35 mouse cellular contexts compared by ENCODE assay signal in the genomic region with DNA sequence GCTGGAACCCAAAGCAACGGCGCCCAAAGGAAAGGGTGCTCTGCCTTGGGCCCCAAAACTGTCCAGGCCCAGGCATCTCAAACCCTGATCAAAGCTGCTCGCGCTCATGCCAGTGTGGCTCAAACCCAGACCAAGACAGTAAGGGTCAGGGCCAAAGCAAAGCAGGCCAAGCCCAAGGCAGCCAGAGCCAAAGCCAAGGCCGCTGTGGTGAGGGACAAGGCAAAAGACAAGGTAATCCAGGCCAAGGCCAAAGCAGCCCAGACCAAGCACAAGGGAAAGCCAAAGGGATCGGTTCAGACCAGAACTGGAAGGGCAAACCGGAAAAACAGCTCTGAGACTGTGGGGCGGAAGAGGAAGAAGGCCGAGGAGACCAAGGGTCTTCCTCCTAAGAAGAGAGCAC. TPM values are rescaled to one million over a fixed set of nuclear protein-coding genes. Genes with fewer than 3 reads are reported as not detected.
DNase-seq lines count a peak whose midpoint lies in the region; ATAC-seq lines count a peak whose summit lies in the region.
"Had no signal": no experiment of that assay in that cellular context is flagged by ENCODE, and none has a peak within 500 bp of the region (broad histone marks: within the 10 kb centered on the region; RNA-seq: fewer than 3 reads in every experiment).

No protein-coding gene starts in this region.

- H3K36me3 ChIP-seq in midbrain, embryonic 11.5 days (ENCODE audit: control insufficient read depth, insufficient read depth, low read length), result peaks cover 23% of the 10 kb centered on the region
- peaks cover 23% of the 10 kb centered on the region for H3K36me3 ChIP-seq in midbrain, embryonic 15.5 days (replicated peaks)
- peaks cover 40% of the 10 kb centered on the region for H3K36me3 ChIP-seq in kidney, embryonic 16.5 days (ENCODE audit: insufficient read depth, low read length)

- DNase-seq in adrenal gland, adult 2 months, result peak; percentile 79
- DNase-seq in adrenal gland, postnatal 4 days (ENCODE audit: low spot score in 2 of 2), result no peak
- peak; percentile 45 for DNase-seq in midbrain, embryonic 11.5 days (ENCODE audit: low spot score, missing footprints)
- peak; percentile 71 for DNase-seq in adrenal gland, adult 8-10 months
- DNase-seq in testis, postnatal 14 days (ENCODE audit: low spot score), result peak; percentile 63
- DNase-seq: cerebellum, adult 11-12 months; gastrocnemius, postnatal 14 days; kidney, adult 18-20 months; kidney, postnatal 36 days; thymus, adult 2 months; thymus, postnatal 36 days had no signal

- no peak for ATAC-seq in midbrain, embryonic 11.5 days (ENCODE audit: low FRiP score)
- ATAC-seq in midbrain, embryonic 15.5 days (replicated peaks), result no peak
- ATAC-seq in kidney, embryonic 16.5 days (ENCODE audit: low FRiP score, low TSS enrichment), result no peak
- ATAC-seq: activated CD4-positive, CD25-positive, alpha-beta regulatory T cell, adult 4 months; forebrain, embryonic 14.5 days had no signal

- no peaks in the 10 kb centered on the region for H3K27me3 ChIP-seq in midbrain, embryonic 11.5 days (ENCODE audit: control insufficient read depth, insufficient read depth, low read length)
- no peaks in the 10 kb centered on the region for H3K27me3 ChIP-seq in midbrain, embryonic 15.5 days (replicated peaks)
- H3K27me3 ChIP-seq in kidney, embryonic 16.5 days (ENCODE audit: insufficient read depth, low read length), result no peaks in the 10 kb centered on the region
- H3K27me3 ChIP-seq: kidney, embryonic 15.5 days; limb, embryonic 13.5 days; lung, embryonic 15.5 days; neural tube, embryonic 12.5 days had no signal

- H3K27ac ChIP-seq in midbrain, embryonic 11.5 days (ENCODE audit: low read depth, low read length), result no peak overlapping the region
- H3K27ac ChIP-seq in midbrain, embryonic 15.5 days, result no peak overlapping the region
- H3K27ac ChIP-seq in kidney, embryonic 16.5 days (ENCODE audit: low read length), result no peak overlapping the region
- H3K27ac ChIP-seq: hindbrain, embryonic 14.5 days; kidney, embryonic 15.5 days; layer of hippocampus, adult 2 months; limb, embryonic 13.5 days; midbrain, embryonic 10.5 days; neural tube, embryonic 12.5 days had no signal

- H3K9ac ChIP-seq in midbrain, embryonic 11.5 days (ENCODE audit: low read length), result no peak overlapping the region
- H3K9ac ChIP-seq in midbrain, embryonic 15.5 days, result no peak overlapping the region
- H3K9ac ChIP-seq in kidney, embryonic 16.5 days (replicated peaks; ENCODE audit: low read length), result no peak overlapping the region
- H3K9ac ChIP-seq: hindbrain, embryonic 14.5 days; kidney, embryonic 15.5 days; limb, embryonic 13.5 days; lung, embryonic 15.5 days; neural tube, embryonic 12.5 days had no signal

- H3K4me3 ChIP-seq in midbrain, embryonic 11.5 days (ENCODE audit: low read depth, low read length), result no peak overlapping the region
- H3K4me3 ChIP-seq in midbrain, embryonic 15.5 days, result no peak overlapping the region
- H3K4me3 ChIP-seq in kidney, embryonic 16.5 days (ENCODE audit: low read length), result no peak overlapping the region
- H3K4me3 ChIP-seq: kidney, embryonic 15.5 days; layer of hippocampus, adult 2 months; limb, embryonic 13.5 days; lung, embryonic 15.5 days; midbrain, embryonic 10.5 days; myocyte; neural tube, embryonic 12.5 days had no signal

- no peaks in the 10 kb centered on the region for H3K9me3 ChIP-seq in midbrain, embryonic 11.5 days (ENCODE audit: control insufficient read depth, low read length)
- no peaks in the 10 kb centered on the region for H3K9me3 ChIP-seq in midbrain, embryonic 15.5 days
- H3K9me3 ChIP-seq in kidney, embryonic 16.5 days (ENCODE audit: low read length), result peaks cover 4% of the 10 kb centered on the region; the same call in 1 of the 2 replicates
- H3K9me3 ChIP-seq: kidney, embryonic 15.5 days; lung, embryonic 15.5 days; midbrain, embryonic 10.5 days; neural tube, embryonic 12.5 days had no signal

- WGBS in midbrain, embryonic 11.5 days, result 98% methylated on average over 9 of the region's 9 CpGs
- 93% methylated on average over 9 of the region's 9 CpGs for WGBS in midbrain, embryonic 15.5 days
- 90% methylated on average over 9 of the region's 9 CpGs for WGBS in kidney, embryonic 16.5 days

- no peak overlapping the region for H3K4me2 ChIP-seq in midbrain, embryonic 11.5 days
- H3K4me2 ChIP-seq in midbrain, embryonic 15.5 days, result no peak overlapping the region
- H3K4me2 ChIP-seq in kidney, embryonic 16.5 days (replicated peaks; ENCODE audit: low read depth, low read length), result no peak overlapping the region
- H3K4me2 ChIP-seq: heart, embryonic 11.5 days; hindbrain, embryonic 14.5 days; kidney, embryonic 15.5 days; limb, embryonic 13.5 days; liver, embryonic 11.5 days; lung, embryonic 15.5 days; neural tube, embryonic 12.5 days had no signal

- peaks cover 11% of the 10 kb centered on the region for H3K4me1 ChIP-seq in midbrain, embryonic 11.5 days (ENCODE audit: control insufficient read depth, insufficient read depth, low read length)
- peaks cover 15% of the 10 kb centered on the region for H3K4me1 ChIP-seq in midbrain, embryonic 15.5 days
- peaks cover 17% of the 10 kb centered on the region for H3K4me1 ChIP-seq in kidney, embryonic 16.5 days (ENCODE audit: insufficient read depth, low read length)

RNA-seq across cellular contexts. Expression of a gene that starts 2.3 kb away (rescaled TPM):
- total RNA-seq in adrenal gland, adult 2 months (2021), result 10 to 100 TPM; 19.4 to 24.5 TPM
- polyA plus RNA-seq in adrenal gland, adult 2 months (2012; rRNA removed), result 73.1 and 81.9 TPM in 2 replicates
- 10 to 100 TPM; 55.1 to 58.2 TPM for total RNA-seq in adrenal gland, postnatal 4 days (2021)
- polyA plus RNA-seq in midbrain, embryonic 11.5 days (2014; fragmentation: Nextera tagmentation; extraction: Ambion mirVana), result 34.4 and 36.2 TPM in 2 replicates
- 82.8 and 87.3 TPM in 2 replicates for polyA plus RNA-seq in midbrain, embryonic 15.5 days (2015; fragmentation: Nextera tagmentation; extraction: Ambion mirVana)
- total RNA-seq in adrenal gland, adult 8-10 months (2022), result 10 to 100 TPM; 19.7 to 48.3 (median 33.1) TPM
- 38.8 and 41.6 TPM in 2 replicates for polyA plus RNA-seq in kidney, embryonic 16.5 days (2015; fragmentation: Nextera tagmentation; extraction: Ambion mirVana)

RNA-seq across cellular contexts. Expression of a gene that starts 3.4 kb away (rescaled TPM):
- 10 to 100 TPM; 27.8 to 46.5 TPM for total RNA-seq in adrenal gland, adult 2 months (2021)
- 23.0 and 28.1 TPM in 2 replicates for polyA plus RNA-seq in adrenal gland, adult 2 months (2012; rRNA removed)
- total RNA-seq in adrenal gland, postnatal 4 days (2021), result 10 to 100 TPM; 47.1 to 59.1 TPM
- 48.1 and 48.6 TPM in 2 replicates for polyA plus RNA-seq in midbrain, embryonic 11.5 days (2014; fragmentation: Nextera tagmentation; extraction: Ambion mirVana)
- polyA plus RNA-seq in midbrain, embryonic 15.5 days (2015; fragmentation: Nextera tagmentation; extraction: Ambion mirVana), result 70.2 and 71.4 TPM in 2 replicates
- 10 to 100 TPM; 46.6 to 56.5 (median 52.7) TPM for total RNA-seq in adrenal gland, adult 8-10 months (2022)
- polyA plus RNA-seq in kidney, embryonic 16.5 days (2015; fragmentation: Nextera tagmentation; extraction: Ambion mirVana), result 77.0 and 82.4 TPM in 2 replicates

RNA-seq across cellular contexts. Expression of a gene that starts 15.8 kb away (rescaled TPM):
- 100 to 1,000 TPM in 1 of 2 experiments, 10 to 100 TPM in 1; 94.0 to 107 TPM for total RNA-seq in adrenal gland, adult 2 months (2021)
- 136 and 150 TPM in 2 replicates for polyA plus RNA-seq in adrenal gland, adult 2 months (2012; rRNA removed)
- 100 to 1,000 TPM; 136 to 153 TPM for total RNA-seq in adrenal gland, postnatal 4 days (2021)
- 20.1 and 21.4 TPM in 2 replicates for polyA plus RNA-seq in midbrain, embryonic 11.5 days (2014; fragmentation: Nextera tagmentation; extraction: Ambion mirVana)
- polyA plus RNA-seq in midbrain, embryonic 15.5 days (2015; fragmentation: Nextera tagmentation; extraction: Ambion mirVana), result 19.1 and 22.7 TPM in 2 replicates
- total RNA-seq in adrenal gland, adult 8-10 months (2022), result 100 to 1,000 TPM; 117 to 175 (median 152) TPM
- 68.5 and 73.6 TPM in 2 replicates for polyA plus RNA-seq in kidney, embryonic 16.5 days (2015; fragmentation: Nextera tagmentation; extraction: Ambion mirVana)

RNA-seq across cellular contexts. Expression of a gene that starts 26.7 kb away (rescaled TPM):
- total RNA-seq in adrenal gland, adult 2 months (2021), result 100 to 1,000 TPM; 172 to 248 TPM
- polyA plus RNA-seq in adrenal gland, adult 2 months (2012; rRNA removed), result 221 and 261 TPM in 2 replicates
- total RNA-seq in adrenal gland, postnatal 4 days (2021), result 100 to 1,000 TPM; 225 to 230 TPM
- 62.2 and 63.0 TPM in 2 replicates for polyA plus RNA-seq in midbrain, embryonic 11.5 days (2014; fragmentation: Nextera tagmentation; extraction: Ambion mirVana)
- 87.1 and 94.3 TPM in 2 replicates for polyA plus RNA-seq in midbrain, embryonic 15.5 days (2015; fragmentation: Nextera tagmentation; extraction: Ambion mirVana)
- 100 to 1,000 TPM; 239 to 312 (median 257) TPM for total RNA-seq in adrenal gland, adult 8-10 months (2022)
- 79.1 and 82.0 TPM in 2 replicates for polyA plus RNA-seq in kidney, embryonic 16.5 days (2015; fragmentation: Nextera tagmentation; extraction: Ambion mirVana)

RNA-seq across cellular contexts. Expression of a gene that starts 27.4 kb away (rescaled TPM):
- total RNA-seq in adrenal gland, adult 2 months (2021), result not detected
- polyA plus RNA-seq in adrenal gland, adult 2 months (2012; rRNA removed), result not detected in 2 replicates
- total RNA-seq in adrenal gland, postnatal 4 days (2021), result not detected
- polyA plus RNA-seq in midbrain, embryonic 11.5 days (2014; fragmentation: Nextera tagmentation; extraction: Ambion mirVana), result not detected in 2 replicates
- not detected in 2 replicates for polyA plus RNA-seq in midbrain, embryonic 15.5 days (2015; fragmentation: Nextera tagmentation; extraction: Ambion mirVana)
- total RNA-seq in adrenal gland, adult 8-10 months (2022), result not detected
- polyA plus RNA-seq in kidney, embryonic 16.5 days (2015; fragmentation: Nextera tagmentation; extraction: Ambion mirVana), result not detected in 2 replicates
- total RNA-seq: gastrocnemius, postnatal 14 days; granulocyte monocyte progenitor cell, adult 5-6 weeks; hematopoietic stem cell, adult 5-6 weeks; layer of hippocampus, adult 2 months; layer of hippocampus, postnatal 14 days; left cerebral cortex, adult 8-10 months; left cerebral cortex, postnatal 36 days; megakaryocyte progenitor cell, adult 5-6 weeks; midbrain, postnatal 0 days had no signal
- polyA plus RNA-seq: activated CD4-positive, CD25-positive, alpha-beta regulatory T cell, adult 4 months; cortical plate, adult 2 months; forebrain, embryonic 14.5 days; heart, embryonic 11.5 days; heart, postnatal 0 days; hindbrain, embryonic 14.5 days; kidney, embryonic 15.5 days; limb, embryonic 13.5 days; liver, embryonic 11.5 days; liver, embryonic 16.5 days; lung, embryonic 15.5 days; midbrain, embryonic 10.5 days; midbrain, postnatal 0 days; myocyte; neural tube, embryonic 12.5 days; thymus, adult 2 months had no signal

Comparison
In these comparisons a context has a peak if more than half of its experiments do, and no peak if none do; other contexts are left out.
1. DNase-seq: peak in adrenal gland, adult 2 months (single experiment), midbrain, embryonic 11.5 days (single experiment), adrenal gland, adult 8-10 months (single experiment) and testis, postnatal 14 days (single experiment); none in adrenal gland, postnatal 4 days (0 of 2).